Mouse (Mus musculus) MEL (cell line): Measurements from ENCODE around the gene Naaladl2. TPM values are rescaled to one million over a fixed set of nuclear protein-coding genes. Genes with fewer than 3 reads are reported as not detected.

Experiments used
- DNase-seq: peaks from one replicate; pipeline ENCODE4 v3.0.0; 2011; ENCODE audit warnings: low read depth, low spot score
- H3K27ac ChIP-seq: 2 replicates; pipeline ENCODE4 v1.5.1; 2012; ENCODE audit warnings: low read depth, mild to moderate bottlenecking, control low read depth, low read length, moderate library complexity; ENCODE audit not compliant: control insufficient read depth
- H3K27me3 ChIP-seq, 2 experiments: fragments of 150-350 bp in 1 of 2; sonication (generic) in 1 of 2; 2 replicates each; pipeline ENCODE4 v1.6.1; 2012; ENCODE audit warnings: low read length in 2 of 2, mild to moderate bottlenecking in 2 of 2, improper control_type of control experiment in 1 of 2, moderate library complexity in 1 of 2; ENCODE audit not compliant: insufficient read depth in 2 of 2, control insufficient read depth in 1 of 2
- H3K36me3 ChIP-seq, 2 experiments: 2 replicates each; pipeline ENCODE4 v1.6.1; 2012 to 2014; ENCODE audit warnings: low read length in 2 of 2, improper control_type of control experiment in 1 of 2, inconsistent platforms in 1 of 2, mild to moderate bottlenecking in 1 of 2; ENCODE audit not compliant: insufficient read depth in 2 of 2, control insufficient read depth in 1 of 2
- H3K4me1 ChIP-seq, 2 experiments: fragments of 150-350 bp in 1 of 2; sonication (generic) in 1 of 2; 2 replicates each; pipeline ENCODE4 v1.6.1; 2012; ENCODE audit warnings: low read length in 2 of 2, improper control_type of control experiment in 1 of 2, mild to moderate bottlenecking in 1 of 2; ENCODE audit not compliant: insufficient read depth in 2 of 2, control insufficient read depth in 1 of 2
- H3K4me3 ChIP-seq, 2 experiments: fragments of 150-350 bp in 1 of 2; sonication (generic) in 1 of 2; 2 replicates each; pipeline ENCODE4 v1.5.1; 2012; ENCODE audit warnings: low read depth in 2 of 2, low read length in 2 of 2, mild to moderate bottlenecking in 2 of 2, moderate library complexity in 2 of 2, control low read depth in 1 of 2, improper control_type of control experiment in 1 of 2; ENCODE audit not compliant: control insufficient read depth in 1 of 2, insufficient read depth in 1 of 2
- H3K79me2 ChIP-seq: 2 replicates; pipeline ENCODE4 v1.6.1; 2012; ENCODE audit warnings: mild to moderate bottlenecking, low read length, moderate library complexity; ENCODE audit not compliant: control insufficient read depth, poor library complexity, insufficient read depth
- H3K9ac ChIP-seq: 2 replicates; pipeline ENCODE4 v1.6.1; 2012; ENCODE audit warnings: low read depth, mild to moderate bottlenecking, control low read depth, low read length, moderate library complexity; ENCODE audit not compliant: control insufficient read depth, poor library complexity, severe bottlenecking
- H3K9me3 ChIP-seq: fragments of 150-350 bp; sonication (generic); replicated peaks from 2 replicates; pipeline ENCODE4 v1.6.1; 2012; ENCODE audit warnings: mild to moderate bottlenecking, low read length, improper control_type of control experiment, moderate library complexity; ENCODE audit not compliant: insufficient read depth
- BHLHE40 ChIP-seq: IDR thresholded peaks from 2 replicates; pipeline ENCODE4 v1.6.1; 2012; ENCODE audit warnings: low read depth, mild to moderate bottlenecking, inconsistent platforms, low read length, improper control_type of control experiment, borderline replicate concordance
- CHD1 ChIP-seq: IDR thresholded peaks from 2 replicates; pipeline ENCODE4 v1.6.1; 2012; ENCODE audit warnings: low read depth, mild to moderate bottlenecking, inconsistent platforms, low read length, improper control_type of control experiment
- CTCF ChIP-seq, 3 experiments: IDR thresholded peaks in 2 of 3; conservative IDR thresholded peaks in 1 of 3; 2 replicates each; pipeline ENCODE4 v1.5.1; 2011 to 2012; ENCODE audit warnings: low read length in 3 of 3, low read depth in 2 of 3, mild to moderate bottlenecking in 2 of 3, improper control_type of control experiment in 1 of 3, inconsistent platforms in 1 of 3, mixed read lengths in 1 of 3, moderate library complexity in 1 of 3; ENCODE audit not compliant: control insufficient read depth in 1 of 3, insufficient read depth in 1 of 3, poor library complexity in 1 of 3, severe bottlenecking in 1 of 3
- E2F4 ChIP-seq: IDR thresholded peaks from 2 replicates; pipeline ENCODE4 v1.6.1; 2011; ENCODE audit warnings: low read depth, low read length, improper control_type of control experiment, borderline replicate concordance
- ELF1 ChIP-seq: IDR thresholded peaks from 2 replicates; pipeline ENCODE4 v1.6.1; 2014; ENCODE audit warnings: low read depth, mild to moderate bottlenecking, inconsistent platforms, low read length, improper control_type of control experiment, moderate library complexity
- EP300 ChIP-seq, 2 experiments: IDR thresholded peaks; 2 replicates each; pipeline ENCODE4 v1.6.1; 2011; ENCODE audit warnings: improper control_type of control experiment in 2 of 2, low read length in 2 of 2, low read depth in 1 of 2, mild to moderate bottlenecking in 1 of 2
- GABPA ChIP-seq: IDR thresholded peaks from 2 replicates; pipeline ENCODE4 v1.6.1; 2012; ENCODE audit warnings: low read depth, mild to moderate bottlenecking, inconsistent platforms, low read length, improper control_type of control experiment, moderate library complexity
- GATA1 ChIP-seq: IDR thresholded peaks from 2 replicates; pipeline ENCODE4 v1.6.1; 2011; ENCODE audit warnings: low read depth, low read length, improper control_type of control experiment
- HCFC1 ChIP-seq: IDR thresholded peaks from 2 replicates; pipeline ENCODE4 v1.6.1; 2012; ENCODE audit warnings: low read depth, mild to moderate bottlenecking, inconsistent platforms, low read length, improper control_type of control experiment, moderate library complexity
- JUND ChIP-seq: IDR thresholded peaks from 2 replicates; pipeline ENCODE4 v1.6.1; 2011; ENCODE audit warnings: low read depth, mild to moderate bottlenecking, improper control_type of control experiment, low read length
- KAT2A ChIP-seq: conservative IDR thresholded peaks from 2 replicates; pipeline ENCODE4 v1.6.1; 2012; ENCODE audit warnings: low read depth, low read length, improper control_type of control experiment, inconsistent platforms
- MAFK ChIP-seq: IDR thresholded peaks from 2 replicates; pipeline ENCODE4 v1.6.1; 2011; ENCODE audit warnings: low read depth, mild to moderate bottlenecking, low read length, improper control_type of control experiment, borderline replicate concordance
- MAX ChIP-seq: IDR thresholded peaks from 2 replicates; pipeline ENCODE4 v1.6.1; 2011; ENCODE audit warnings: low read length, improper control_type of control experiment
- MEF2A ChIP-seq: IDR thresholded peaks from 2 replicates; pipeline ENCODE4 v1.6.1; 2014; ENCODE audit warnings: low read depth, mild to moderate bottlenecking, inconsistent platforms, low read length, improper control_type of control experiment; ENCODE audit not compliant: poor library complexity, insufficient replicate concordance, severe bottlenecking; ENCODE audit errors: extremely low read depth
- MYB ChIP-seq: IDR thresholded peaks from 2 replicates; pipeline ENCODE4 v1.6.1; 2011; ENCODE audit warnings: mild to moderate bottlenecking, low read depth, low read length, improper control_type of control experiment
- NELFE ChIP-seq: IDR thresholded peaks from 2 replicates; pipeline ENCODE4 v1.6.1; 2011; ENCODE audit warnings: low read depth, low read length, improper control_type of control experiment
- NRF1 ChIP-seq: IDR thresholded peaks from 2 replicates; pipeline ENCODE4 v1.6.1; 2014; ENCODE audit warnings: low read depth, mild to moderate bottlenecking, inconsistent platforms, low read length, improper control_type of control experiment, moderate library complexity; ENCODE audit not compliant: poor library complexity, insufficient read depth, severe bottlenecking
- POLR2AphosphoS2 ChIP-seq: IDR thresholded peaks from 2 replicates; pipeline ENCODE4 v1.6.1; 2011; ENCODE audit warnings: low read length, improper control_type of control experiment
- POLR2AphosphoS5 ChIP-seq: IDR thresholded peaks from 2 replicates; pipeline ENCODE4 v1.6.1; 2012; ENCODE audit warnings: low read depth, borderline replicate concordance, mild to moderate bottlenecking, inconsistent platforms, low read length, moderate library complexity, mixed read lengths
- RAD21 ChIP-seq: IDR thresholded peaks from 2 replicates; pipeline ENCODE4 v1.6.1; 2011; ENCODE audit warnings: mild to moderate bottlenecking, low read depth, low read length, improper control_type of control experiment
- RCOR1 ChIP-seq: IDR thresholded peaks from 2 replicates; pipeline ENCODE4 v1.6.1; 2012; ENCODE audit warnings: low read depth, mild to moderate bottlenecking, inconsistent platforms, low read length, improper control_type of control experiment
- SIN3A ChIP-seq: IDR thresholded peaks from 2 replicates; pipeline ENCODE4 v1.6.1; 2012; ENCODE audit warnings: low read length, improper control_type of control experiment, inconsistent platforms
- SMC3 ChIP-seq: IDR thresholded peaks from 2 replicates; pipeline ENCODE4 v1.6.1; 2011; ENCODE audit warnings: low read depth, low read length, improper control_type of control experiment
- TAL1 ChIP-seq: IDR thresholded peaks from 2 replicates; pipeline ENCODE4 v1.6.1; 2012; ENCODE audit warnings: mild to moderate bottlenecking, inconsistent platforms, low read length, moderate library complexity, mixed read lengths
- TBP ChIP-seq: IDR thresholded peaks from 2 replicates; pipeline ENCODE4 v1.8.0; 2011; ENCODE audit warnings: low read depth, low read length, improper control_type of control experiment
- TCF12 ChIP-seq: IDR thresholded peaks from 2 replicates; pipeline ENCODE4 v1.6.1; 2014; ENCODE audit warnings: low read depth, mild to moderate bottlenecking, inconsistent platforms, low read length, improper control_type of control experiment, moderate library complexity
- UBTF ChIP-seq: IDR thresholded peaks from 2 replicates; pipeline ENCODE4 v1.6.1; 2012; ENCODE audit warnings: low read depth, mild to moderate bottlenecking, inconsistent platforms, low read length, improper control_type of control experiment, moderate library complexity, borderline replicate concordance; ENCODE audit not compliant: insufficient read depth
- USF1 ChIP-seq: IDR thresholded peaks from 2 replicates; pipeline ENCODE4 v1.6.1; 2014; ENCODE audit warnings: low read depth, mild to moderate bottlenecking, inconsistent platforms, low read length, improper control_type of control experiment, moderate library complexity
- USF2 ChIP-seq, 2 experiments: IDR thresholded peaks; 2 replicates each; pipeline ENCODE4 v1.6.1; 2011 to 2012; ENCODE audit warnings: improper control_type of control experiment in 2 of 2, low read length in 2 of 2, borderline replicate concordance in 1 of 2, inconsistent platforms in 1 of 2, low read depth in 1 of 2, mild to moderate bottlenecking in 1 of 2; ENCODE audit not compliant: insufficient read depth in 1 of 2
- ZC3H11A ChIP-seq: IDR thresholded peaks from 2 replicates; pipeline ENCODE4 v1.6.1; 2012; ENCODE audit warnings: low read depth, mild to moderate bottlenecking, inconsistent platforms, low read length, improper control_type of control experiment
- ZKSCAN1 ChIP-seq: IDR thresholded peaks from 2 replicates; pipeline ENCODE4 v1.6.1; 2012; ENCODE audit warnings: low read depth, mild to moderate bottlenecking, inconsistent platforms, low read length, improper control_type of control experiment, moderate library complexity
- ZMIZ1 ChIP-seq: IDR thresholded peaks from 2 replicates; pipeline ENCODE4 v1.6.1; 2012; ENCODE audit warnings: low read depth, mild to moderate bottlenecking, inconsistent platforms, low read length, improper control_type of control experiment, moderate library complexity
- ZNF384 ChIP-seq: IDR thresholded peaks from 2 replicates; pipeline ENCODE4 v1.6.1; 2012; ENCODE audit warnings: low read depth, mild to moderate bottlenecking, inconsistent platforms, low read length, improper control_type of control experiment
- polyA plus RNA-seq, 2 experiments: library from polyadenylated mRNA; stranded (reverse) in 1 of 2; unstranded in 1 of 2; fragments of >175 nt in 1 of 2; fragments of >200 nt in 1 of 2; gene quantifications; 2 replicates each; pipeline versions ENCODE4 v1.2.1 to v1.2.4; 2012; ENCODE audit warnings: low replicate concordance in 2 of 2, low read depth in 1 of 2; ENCODE audit not compliant: insufficient read length in 2 of 2, insufficient read depth in 1 of 2, missing spikeins in 1 of 2
- total RNA-seq: library from RNA; depleted of rRNA; stranded (reverse); fragments of 300-350 nt; gene quantifications from 2 replicates; pipeline ENCODE4 v1.2.3, GENCODE M21; 2012

The Naaladl2 gene
- total and polyA plus RNA-seq, 3 experiments, result 0.17 TPM; not detected in 2

DNA sequence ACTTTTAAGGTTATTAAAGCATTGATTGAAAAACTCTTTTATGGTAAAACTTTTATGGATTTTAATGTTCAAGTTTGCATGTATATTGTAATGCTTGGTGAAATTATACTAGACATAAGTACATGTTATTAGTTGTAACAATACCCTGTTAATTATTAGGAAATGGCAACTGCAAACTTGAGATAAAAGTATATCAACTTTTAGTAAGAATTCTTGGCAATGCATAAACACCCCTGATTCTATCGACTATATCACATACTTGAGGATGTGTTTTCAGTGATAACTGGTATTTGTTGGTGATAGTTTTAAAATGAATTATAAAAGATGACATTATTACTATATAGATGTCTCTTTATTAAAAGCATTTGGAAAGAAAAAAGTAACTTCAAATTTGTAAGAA is 1017.9 kb downstream of the Naaladl2 start:
- Histone ChIP-seq H3K9me3 (no peaks in the 10 kb centered on the region), H3K79me2 (no peaks in the 10 kb centered on the region), H3K9ac (no peak overlapping the region), H3K4me1 (peaks cover 0 to 17% of the 10 kb centered on the region in 2 experiments; a peak in 2 of 4 replicates), H3K4me3 (no peak overlapping the region), H3K36me3 (peaks cover 0 to 15% of the 10 kb centered on the region in 2 experiments; a peak in 2 of 4 replicates), H3K27ac (no peak overlapping the region), H3K27me3 (no peaks in the 10 kb centered on the region)
- no peak for DNase-seq
- no peak; the same call in 1 of the 2 replicates for TF ChIP-seq SIN3A
- no peak for TF ChIP-seq JUND
- no peak for TF ChIP-seq RAD21
- TF ChIP-seq HCFC1, result no peak
- TF ChIP-seq CTCF (IDR thresholded peaks at IDR 0.05 in 2 of 3, conservative IDR thresholded peaks at IDR 0.05 in 1 of 3; ENCODE audit: control insufficient read depth in 1 of 3, insufficient read depth in 1 of 3, low read depth in 2 of 3, low read length in 3 of 3, poor library complexity in 1 of 3, severe bottlenecking in 1 of 3), result no peak
- TF ChIP-seq MYB, result no peak
- TF ChIP-seq TAL1, result no peak
- TF ChIP-seq E2F4, result no peak
- no peak for TF ChIP-seq ZNF384
- TF ChIP-seq EP300 (IDR thresholded peaks at IDR 0.05; ENCODE audit: low read depth in 1 of 2, low read length in 2 of 2), result peak; percentile 41 to 68; a peak in 2 of 4 replicates
- no peak for TF ChIP-seq POLR2AphosphoS2
- TF ChIP-seq CHD1, result no peak
- TF ChIP-seq NELFE, result no peak
- TF ChIP-seq ZC3H11A, result no peak
- no peak for TF ChIP-seq ZKSCAN1
- TF ChIP-seq TCF12, result peak; percentile 77
- no peak for TF ChIP-seq BHLHE40
- TF ChIP-seq MAFK, result no peak
- TF ChIP-seq ZMIZ1, result no peak
- peak; percentile 60 for TF ChIP-seq GATA1
- TF ChIP-seq USF1, result no peak
- no peak for TF ChIP-seq GABPA
- TF ChIP-seq USF2 (IDR thresholded peaks at IDR 0.05; ENCODE audit: borderline replicate concordance in 1 of 2, insufficient read depth in 1 of 2, low read depth in 1 of 2, low read length in 2 of 2), result no peak
- TF ChIP-seq UBTF, result no peak
- TF ChIP-seq SMC3, result no peak
- no peak for TF ChIP-seq ELF1
- TF ChIP-seq MEF2A, result no peak
- TF ChIP-seq TBP, result no peak
- TF ChIP-seq NRF1, result no peak
- TF ChIP-seq MAX, result no peak
- no peak for TF ChIP-seq POLR2AphosphoS5
- peak; percentile 35; the same call in 1 of the 2 replicates for TF ChIP-seq RCOR1
- no peak for TF ChIP-seq KAT2A
